Mouse (Mus musculus) erythroblast, embryonic 14.5 days (primary cell): ENCODE measurements around the gene Csnk2b.

Experiments
- GATA1 ChIP-seq: IDR thresholded peaks from 2 replicates; pipeline ENCODE4 v1.6.1; 2012; ENCODE audit warnings: low read length, inconsistent platforms, mixed read lengths
- TAL1 ChIP-seq: IDR thresholded peaks from 3 replicates; pipeline ENCODE4 v1.6.1; 2012; ENCODE audit warnings: low read length, inconsistent platforms, mixed read lengths

- no peak for TF ChIP-seq GATA1
- no peak for TF ChIP-seq TAL1
Measured at GRCm38 (mm10) chr17:35168541-35169207, 46.8 kb upstream of the Csnk2b start.
